Mouse (Mus musculus) embryonic facial prominence, embryonic 15.5 days (tissue): ENCODE data around the gene Xrn1. TPM values are rescaled to one million over a fixed set of nuclear protein-coding genes. Genes with fewer than 3 reads are reported as not detected.
"Not testable (repeated sequence)": the region's sequence is repeated elsewhere in the genome, so short reads cannot be mapped to it uniquely, and the experiment has no call there.

ENCODE experiments used
- ATAC-seq: fragments of 200-750 bp; cut with Nextera tagmentation; 2 replicates; pipeline ENCODE4 v1.8.0; 2017; ENCODE audit warnings: low read depth, moderate TSS enrichment; ENCODE audit not compliant: insufficient number of reproducible peaks, low FRiP score, low TSS enrichment
- H3K27ac ChIP-seq: fragments of 300-500 bp; sonication (generic); replicated peaks from 2 replicates; pipeline ENCODE4 v1.5.1; 2015; ENCODE audit warnings: mild to moderate bottlenecking, inconsistent platforms
- H3K27me3 ChIP-seq: fragments of 300-500 bp; sonication (generic); 2 replicates; pipeline ENCODE4 v1.6.1; 2015; ENCODE audit warnings: inconsistent platforms
- H3K36me3 ChIP-seq: fragments of 300-500 bp; sonication (generic); 2 replicates; pipeline ENCODE4 v1.6.1; 2015; ENCODE audit warnings: mild to moderate bottlenecking, inconsistent platforms
- H3K4me1 ChIP-seq: fragments of 300-500 bp; sonication (generic); 2 replicates; pipeline ENCODE4 v1.6.1; 2015; ENCODE audit warnings: inconsistent platforms
- H3K4me2 ChIP-seq: fragments of 300-500 bp; sonication (generic); replicated peaks from 2 replicates; pipeline ENCODE4 v1.6.1; 2015; ENCODE audit warnings: mild to moderate bottlenecking, inconsistent platforms
- H3K4me3 ChIP-seq: fragments of 300-500 bp; sonication (generic); replicated peaks from 2 replicates; pipeline ENCODE4 v1.5.1; 2015; ENCODE audit warnings: mild to moderate bottlenecking, inconsistent platforms
- H3K9ac ChIP-seq: fragments of 300-500 bp; sonication (generic); 2 replicates; pipeline ENCODE4 v1.6.1; 2015; ENCODE audit warnings: inconsistent platforms
- H3K9me3 ChIP-seq: fragments of 300-500 bp; sonication (generic); replicated peaks from 2 replicates; pipeline ENCODE4 v1.6.1; 2016; ENCODE audit warnings: inconsistent platforms
- WGBS: fragments of 180-500 bp; shearing (Covaris S2); methylation state at CpG from one replicate; pipeline ENCODE4 v1.1.7; 2015; 5-methylcytosine and 5-hydroxymethylcytosine counted together
- polyA plus RNA-seq: library from polyadenylated mRNA; unstranded; fragments of >200 nt; fragmentation: Nextera tagmentation; extraction: Ambion mirVana; gene quantifications from 2 replicates; pipeline ENCODE4 v1.2.1, GENCODE M21; 2015

Gene Xrn1
- polyA plus RNA-seq, 1 experiment from 2014 or later, result 15.7 TPM

DNA sequence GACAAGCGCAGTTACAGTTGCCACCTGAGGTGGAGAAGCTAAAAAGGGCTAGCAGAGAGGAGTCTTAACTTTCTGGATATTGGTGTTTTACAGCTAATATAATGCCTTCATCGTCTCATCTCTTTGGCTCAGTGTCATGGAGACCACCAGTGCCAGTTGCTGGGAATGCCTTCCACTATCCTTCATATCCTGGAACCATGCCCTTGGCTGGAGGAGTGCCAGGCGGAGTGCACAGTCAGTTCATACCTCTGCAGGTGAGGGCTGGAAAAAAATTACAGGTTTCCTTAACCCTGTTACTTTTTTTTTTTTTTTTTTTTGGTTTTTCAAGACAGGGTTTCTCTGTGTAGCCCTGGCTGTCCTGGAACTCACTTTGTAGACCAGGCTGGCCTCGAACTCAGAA, 96.9 kb downstream of the Xrn1 start:
- H3K4me2 ChIP-seq, result no peak overlapping the region
- no peaks in the 10 kb centered on the region for H3K27me3 ChIP-seq
- peaks cover 67% of the 10 kb centered on the region for H3K36me3 ChIP-seq
- ATAC-seq, result no peak
- H3K4me3 ChIP-seq, result no peak overlapping the region
- H3K9me3 ChIP-seq, result no peaks in the 10 kb centered on the region
- H3K9ac ChIP-seq, result no peak overlapping the region
- WGBS, result 96% methylated on average over 4 of the region's 4 CpGs
- no peak overlapping the region for H3K27ac ChIP-seq
- H3K4me1 ChIP-seq, result no peaks in the 10 kb centered on the region

DNA sequence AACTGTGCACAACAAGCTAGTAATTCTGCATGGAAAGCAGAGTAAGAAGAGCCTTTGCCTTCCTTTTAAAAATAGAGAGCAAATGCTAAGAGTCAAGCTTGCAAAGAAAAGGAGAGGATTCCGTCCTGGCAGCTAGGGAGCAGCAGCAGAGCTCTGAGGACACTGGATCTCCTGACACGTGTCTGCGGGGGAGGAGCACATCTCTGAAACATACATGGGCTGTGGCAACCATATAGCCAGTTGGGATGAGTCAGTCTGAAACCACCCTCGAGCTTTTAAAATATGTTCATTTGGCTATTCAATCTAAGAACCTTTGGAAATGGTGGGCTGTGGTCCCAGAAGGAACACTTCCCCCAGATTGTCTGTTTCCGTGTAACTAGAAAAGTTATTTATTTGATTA, 100.3 kb downstream of the Xrn1 start:
- no peak overlapping the region for H3K4me2 ChIP-seq
- peaks cover 64% of the 10 kb centered on the region for H3K36me3 ChIP-seq
- no peaks in the 10 kb centered on the region for H3K4me1 ChIP-seq
- H3K27me3 ChIP-seq, result no peaks in the 10 kb centered on the region
- H3K4me3 ChIP-seq, result no peak overlapping the region
- no peak overlapping the region for H3K27ac ChIP-seq
- no peak overlapping the region for H3K9ac ChIP-seq
- ATAC-seq, result no peak
- H3K9me3 ChIP-seq, result no peaks in the 10 kb centered on the region
- 86% methylated on average over 5 of the region's 5 CpGs for WGBS

DNA sequence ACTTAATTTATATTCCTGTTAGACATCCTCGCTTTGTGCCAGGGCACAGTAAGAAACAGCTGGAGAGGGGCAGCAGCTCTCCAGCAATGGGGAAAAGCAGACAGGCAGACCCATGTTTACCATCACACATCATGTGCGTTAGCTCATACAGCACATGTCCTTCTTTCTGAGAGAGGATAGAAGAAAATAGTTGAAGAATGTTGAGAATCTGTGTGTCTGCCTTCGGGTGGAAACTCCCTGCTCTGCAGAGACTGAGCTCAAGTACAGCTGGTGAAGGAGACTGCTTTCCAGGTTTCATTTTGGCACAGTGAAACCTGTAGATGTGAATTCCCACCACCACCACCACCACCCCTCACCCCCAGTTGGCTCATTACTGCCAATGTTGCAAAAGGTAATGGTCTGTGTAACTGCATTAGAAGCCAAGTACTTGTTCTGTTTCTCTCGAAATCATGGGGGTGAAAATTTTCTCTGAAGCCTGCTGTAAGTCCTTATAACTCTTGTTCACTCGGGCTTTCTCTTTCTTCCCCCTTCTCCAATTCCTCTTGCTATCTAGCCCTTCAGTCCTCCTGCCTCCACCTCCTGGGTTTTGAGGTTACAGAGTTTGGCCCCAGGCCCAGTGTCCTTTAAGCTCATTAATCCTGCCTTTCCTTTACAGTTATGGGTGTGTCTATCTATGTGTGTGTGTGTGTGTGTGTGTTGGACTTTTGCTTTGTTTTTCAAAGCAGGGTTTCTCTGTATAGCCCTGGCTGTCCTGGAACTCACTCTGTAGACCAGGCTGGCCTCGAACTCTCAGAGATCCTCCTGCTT, 102.1 kb downstream of the Xrn1 start:
- 66% methylated on average over 6 of the region's 6 CpGs for WGBS
- no peak for ATAC-seq

DNA sequence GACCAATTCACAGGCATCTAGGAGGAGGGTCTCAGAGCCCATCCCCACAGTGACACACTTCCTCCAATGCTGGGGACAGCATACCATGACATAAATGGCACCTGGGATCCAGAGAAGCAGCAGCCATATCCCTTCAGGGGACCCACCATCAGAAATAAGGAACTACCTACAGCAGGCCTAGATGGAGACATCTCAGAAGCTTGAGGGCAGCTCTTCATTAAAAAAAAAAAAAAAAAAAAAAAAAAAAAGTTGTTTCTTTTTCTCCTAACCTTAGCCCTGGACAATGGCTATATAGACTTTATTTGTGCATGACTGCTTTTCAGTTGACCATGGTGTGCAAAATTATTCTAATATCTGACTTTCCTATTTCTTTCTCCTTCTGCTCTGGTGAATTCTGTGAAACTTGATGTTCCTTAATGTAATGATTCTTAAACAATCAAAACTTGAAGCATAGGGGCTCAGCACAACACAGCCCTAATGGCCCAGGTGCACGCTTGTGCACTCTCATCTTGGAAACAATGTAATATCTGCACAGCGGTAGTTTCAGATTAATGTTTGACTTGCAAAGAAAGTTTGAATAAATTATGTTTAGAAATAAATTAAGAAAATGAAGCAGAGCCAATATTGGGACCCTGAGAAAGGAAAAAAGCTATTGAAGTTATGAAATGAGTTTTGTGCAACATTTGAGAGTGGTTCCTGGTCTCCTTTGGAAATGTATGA, 108.7 kb downstream of the Xrn1 start:
- no peak overlapping the region for H3K4me3 ChIP-seq
- H3K9me3 ChIP-seq, result no peaks in the 10 kb centered on the region
- H3K4me2 ChIP-seq, result no peak overlapping the region
- ATAC-seq, result no peak
- peaks cover 10% of the 10 kb centered on the region for H3K36me3 ChIP-seq
- H3K27ac ChIP-seq, result no peak overlapping the region
- no peaks in the 10 kb centered on the region for H3K27me3 ChIP-seq
- H3K9ac ChIP-seq, result no peak overlapping the region
- H3K4me1 ChIP-seq, result no peaks in the 10 kb centered on the region
- 87% methylated on average over 2 of the region's 2 CpGs for WGBS

More for the DNA sequence above, 102.1 kb downstream of the Xrn1 start:
- Histone ChIP-seq H3K36me3 (peaks cover 47% of the 10 kb centered on the region), H3K9me3 (no peaks in the 10 kb centered on the region), H3K4me1 (no peaks in the 10 kb centered on the region), H3K4me2 (no peak overlapping the region), H3K4me3 (no peak overlapping the region), H3K9ac (no peak overlapping the region), H3K27me3 (no peaks in the 10 kb centered on the region), H3K27ac (no peak overlapping the region)

DNA sequence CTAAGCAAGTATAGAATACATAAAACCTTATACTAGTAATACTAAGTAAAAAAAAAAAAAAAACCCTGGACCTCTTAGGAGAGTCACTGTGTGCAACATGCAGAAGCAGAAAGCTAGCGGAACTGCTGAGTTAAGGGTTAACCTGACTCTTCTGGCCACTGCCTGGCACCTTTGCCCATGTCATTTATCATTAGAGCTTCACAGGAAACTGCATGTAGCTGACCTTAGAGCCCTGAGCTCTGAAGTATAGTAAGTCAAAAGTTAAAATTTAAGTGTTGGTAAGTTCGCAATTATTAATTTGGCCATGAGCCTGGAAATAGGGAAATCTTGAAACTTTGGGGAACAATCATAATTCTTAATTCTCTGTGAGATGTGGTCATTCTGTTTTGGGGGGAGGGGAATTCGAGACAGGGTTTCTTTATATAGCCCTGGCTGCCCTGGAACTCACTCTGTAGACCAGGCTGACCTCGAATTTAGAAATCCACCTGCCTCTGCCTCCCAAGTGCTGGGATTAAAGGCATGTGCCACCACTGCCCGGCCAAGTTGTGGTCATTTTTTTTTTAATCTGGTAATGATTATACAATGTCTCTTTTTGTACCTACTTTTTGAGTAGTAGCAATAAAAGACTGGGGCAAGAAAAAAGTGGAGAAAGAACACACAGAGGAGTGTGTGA, 109.4 kb downstream of the Xrn1 start:
- H3K4me2 ChIP-seq, result no peak overlapping the region
- no peak for ATAC-seq
- no peaks in the 10 kb centered on the region for H3K4me1 ChIP-seq
- no peaks in the 10 kb centered on the region for H3K9me3 ChIP-seq
- H3K36me3 ChIP-seq, result 0 out of 2 replicates have a peak, but pooled peaks cover 3% of the 10 kb centered on the region
- no peak overlapping the region for H3K9ac ChIP-seq
- no peak overlapping the region for H3K27ac ChIP-seq
- no peaks in the 10 kb centered on the region for H3K27me3 ChIP-seq
- no peak overlapping the region for H3K4me3 ChIP-seq
- 75% methylated on average over 5 of the region's 5 CpGs for WGBS

DNA sequence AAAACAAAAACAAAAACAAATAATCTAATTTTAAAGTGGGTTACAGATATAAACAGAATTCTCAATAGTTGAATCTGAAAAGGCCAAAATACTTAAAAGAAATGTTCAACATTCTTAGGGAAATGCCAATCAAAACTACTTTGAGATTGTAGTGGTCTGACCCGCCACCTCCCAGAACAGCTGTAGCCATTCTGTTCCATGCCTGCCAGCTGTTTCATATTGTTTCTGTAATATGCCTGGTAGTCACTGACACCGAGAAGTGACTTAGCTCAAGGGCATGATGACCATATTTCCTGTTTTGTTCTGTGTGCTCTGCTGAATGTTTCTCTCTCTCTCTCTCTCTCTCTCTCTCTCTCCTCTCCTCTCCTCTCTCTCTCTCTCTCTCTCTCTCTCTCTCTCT, 112.9 kb downstream of the Xrn1 start:
- no peak overlapping the region for H3K9ac ChIP-seq
- no peaks in the 10 kb centered on the region for H3K36me3 ChIP-seq
- H3K27me3 ChIP-seq, result no peaks in the 10 kb centered on the region
- H3K4me2 ChIP-seq, result no peak overlapping the region
- H3K9me3 ChIP-seq, result 0 out of 2 replicates have a peak, but pooled peaks cover 3% of the 10 kb centered on the region
- no peak overlapping the region for H3K27ac ChIP-seq
- H3K4me3 ChIP-seq, result no peak overlapping the region
- 22% methylated on average over 2 of the region's 2 CpGs for WGBS
- no peak for ATAC-seq
- H3K4me1 ChIP-seq, result no peaks in the 10 kb centered on the region

DNA sequence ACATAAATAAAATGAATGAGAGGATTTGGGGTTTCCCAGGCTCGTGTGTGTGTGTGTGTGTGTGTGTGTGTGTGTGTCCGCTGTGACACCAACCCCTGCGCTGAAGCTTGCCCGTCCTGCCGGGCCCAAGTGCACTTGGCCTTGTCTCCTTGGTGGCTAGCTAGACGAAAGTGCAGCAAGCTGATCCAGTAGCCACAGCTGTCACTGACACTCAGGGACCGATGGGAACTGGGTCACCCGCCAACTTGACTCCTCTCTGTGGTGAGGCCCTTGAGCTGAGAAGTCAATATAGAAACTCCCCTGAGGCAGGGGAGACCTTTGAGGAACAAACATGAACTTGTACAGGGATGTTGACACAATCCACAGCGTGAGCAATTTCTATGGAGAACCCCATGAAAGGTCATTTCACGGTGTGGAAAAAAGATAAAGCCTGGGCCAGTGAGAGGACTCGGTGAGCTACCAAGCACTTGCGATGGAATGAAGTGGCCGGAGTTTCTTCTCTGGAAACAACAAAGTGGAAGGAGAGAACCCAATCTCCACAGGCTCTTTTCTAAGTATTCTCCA, 124.3 kb downstream of the Xrn1 start:
- Histone ChIP-seq H3K9ac (no peak overlapping the region), H3K4me3 (no peak overlapping the region), H3K4me2 (no peak overlapping the region), H3K36me3 (no peaks in the 10 kb centered on the region), H3K27me3 (no peaks in the 10 kb centered on the region), H3K27ac (no peak overlapping the region), H3K4me1 (no peaks in the 10 kb centered on the region), H3K9me3 (no peaks in the 10 kb centered on the region)
- WGBS, result 89% methylated on average over 13 of the region's 13 CpGs
- no peak for ATAC-seq

DNA sequence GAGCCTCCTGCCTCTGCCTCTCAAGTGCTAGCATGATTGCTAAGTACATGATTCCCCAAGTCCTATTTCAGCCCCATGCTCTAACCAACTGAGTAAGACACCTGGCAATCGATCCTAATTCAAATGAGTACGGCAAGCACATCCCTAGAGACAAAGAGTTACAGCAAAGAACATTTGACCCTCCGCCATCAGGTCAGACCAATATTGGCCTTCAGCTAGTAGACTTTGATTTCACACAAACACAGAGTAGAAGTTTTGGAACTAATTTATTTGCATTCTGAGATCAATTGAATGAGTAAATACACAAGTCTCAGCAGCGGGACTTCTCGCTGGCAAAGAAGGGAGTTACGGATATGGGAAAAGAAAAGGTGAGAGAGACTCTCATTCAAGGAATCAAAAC, 130.7 kb downstream of the Xrn1 start:
- ATAC-seq, result no peak
- WGBS, result 81% methylated on average over 6 of the region's 6 CpGs
- H3K4me3 ChIP-seq, result no peak overlapping the region

DNA sequence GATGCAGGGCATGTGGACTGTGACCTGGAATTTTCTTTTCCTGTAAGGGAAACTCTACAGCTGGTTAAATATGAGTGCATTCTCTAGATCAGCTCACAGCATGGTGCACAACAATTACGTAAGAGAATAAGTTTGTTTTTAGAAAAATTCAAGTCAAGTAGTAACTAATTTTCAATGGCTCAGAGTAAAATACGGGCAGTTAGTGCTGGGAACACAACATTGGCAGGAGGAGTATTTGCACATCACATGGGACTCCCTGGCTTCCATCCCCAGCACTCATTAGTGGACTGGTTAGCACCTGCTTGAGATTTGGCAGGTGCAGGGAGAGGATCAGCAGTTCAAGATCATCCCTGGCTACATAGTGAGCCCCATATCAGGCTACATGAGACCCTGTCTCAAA, 133.1 kb downstream of the Xrn1 start:
- WGBS, result 83% methylated on average over 2 of the region's 2 CpGs
- ATAC-seq, result no peak
- Histone ChIP-seq H3K36me3 (no peaks in the 10 kb centered on the region), H3K4me3 (no peak overlapping the region), H3K27me3 (no peaks in the 10 kb centered on the region), H3K4me1 (no peaks in the 10 kb centered on the region), H3K27ac (no peak overlapping the region), H3K4me2 (no peak overlapping the region), H3K9ac (no peak overlapping the region), H3K9me3 (no peaks in the 10 kb centered on the region)

More for the DNA sequence above, 130.7 kb downstream of the Xrn1 start:
- Histone ChIP-seq H3K27ac (no peak overlapping the region), H3K4me2 (no peak overlapping the region), H3K9me3 (no peaks in the 10 kb centered on the region), H3K36me3 (no peaks in the 10 kb centered on the region), H3K27me3 (no peaks in the 10 kb centered on the region), H3K9ac (no peak overlapping the region), H3K4me1 (no peaks in the 10 kb centered on the region)

DNA sequence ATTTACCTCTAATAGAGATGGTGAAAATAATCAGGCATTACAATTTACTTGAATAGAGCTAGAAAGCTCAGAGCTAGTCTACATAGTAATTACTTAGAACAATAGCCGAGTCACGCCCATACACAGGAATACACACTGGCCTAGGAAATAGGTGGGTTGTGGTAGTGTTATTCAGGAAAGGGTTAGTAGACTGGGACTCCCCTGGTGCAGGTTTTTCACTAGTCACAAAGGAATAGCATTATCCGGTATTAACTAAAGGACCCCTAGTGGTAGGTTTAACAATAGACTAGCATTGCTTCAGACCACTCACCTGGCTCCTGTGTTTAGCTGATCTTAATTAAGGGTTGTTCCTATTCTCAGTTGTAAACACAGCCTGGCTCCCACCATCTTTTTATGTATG, 133.9 kb downstream of the Xrn1 start:
- H3K4me3 ChIP-seq, H3K36me3 ChIP-seq, H3K9me3 ChIP-seq, H3K9ac ChIP-seq, H3K4me2 ChIP-seq, H3K27me3 ChIP-seq, H3K4me1 ChIP-seq, H3K27ac ChIP-seq, ATAC-seq: not testable (repeated sequence)
- 87% methylated on average over 3 of the region's 3 CpGs for WGBS

DNA sequence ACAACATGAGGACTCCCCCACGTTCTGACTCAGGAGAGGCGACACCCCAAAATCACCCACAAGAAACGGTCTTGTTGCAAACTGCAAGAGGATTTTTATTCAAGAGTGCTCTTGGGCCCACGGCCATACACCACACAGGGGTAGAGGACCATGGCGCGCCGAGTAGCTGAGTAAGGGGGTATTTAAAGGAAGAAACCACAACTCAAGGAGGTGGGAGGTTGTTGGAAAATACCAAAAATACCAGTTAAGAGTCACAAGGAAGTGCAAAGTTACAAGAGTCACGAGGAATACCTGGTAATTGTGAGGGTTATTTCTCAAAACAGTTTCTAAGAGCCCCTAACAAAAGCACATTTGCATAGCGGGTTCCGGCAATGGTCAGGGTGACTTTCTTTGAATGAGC, 138.1 kb downstream of the Xrn1 start:
- 90% methylated on average over 10 of the region's 10 CpGs for WGBS
- not testable (repeated sequence) for H3K9ac ChIP-seq, H3K36me3 ChIP-seq, H3K27ac ChIP-seq, H3K4me2 ChIP-seq, H3K9me3 ChIP-seq, H3K4me1 ChIP-seq, H3K4me3 ChIP-seq, H3K27me3 ChIP-seq, ATAC-seq
